Mouse (Mus musculus) spleen, adult 18-20 months (tissue): Measurements from ENCODE around the gene Gkn3.

Source experiments
- DNase-seq, 2 experiments: peaks; one replicate each; pipeline ENCODE4 v3.0.0; 2022; ENCODE audit warnings: mixed read lengths in 2 of 2

Gene Gkn3

GRCm38 (mm10) chr6:87388877-87389276 is at the start of gene Gkn3:
TSS of gene Gkn3 (minus strand) at chr6:87388935.
- no peak for DNase-seq

- no peak for DNase-seq
These were observed 48.0 kb upstream of the Gkn3 start for GRCm38 (mm10) chr6:87436745-87437144.

GRCm38 (mm10) chr6:87435791-87436190 is 47.1 kb upstream of the Gkn3 start:
- DNase-seq, result no peak

GRCm38 (mm10) chr6:87428487-87429044 is 39.8 kb upstream of the Gkn3 start, which contains the start of gene Bmp10:
TSS of gene Bmp10 (plus strand) at chr6:87428994.
- DNase-seq, result no peak

GRCm38 (mm10) chr6:87427616-87428015 is 38.9 kb upstream of the Gkn3 start:
- DNase-seq, result no peak

- no peak for DNase-seq
These were observed 38.2 kb upstream of the Gkn3 start for GRCm38 (mm10) chr6:87426954-87427353.

GRCm38 (mm10) chr6:87424037-87424816 is 35.5 kb upstream of the Gkn3 start:
- no peak for DNase-seq

GRCm38 (mm10) chr6:87422304-87422703 is 33.6 kb upstream of the Gkn3 start:
- no peak for DNase-seq

GRCm38 (mm10) chr6:87412011-87412410 is 23.3 kb upstream of the Gkn3 start:
- no peak for DNase-seq

- DNase-seq, result no peak
These were observed 12.7 kb upstream of the Gkn3 start for GRCm38 (mm10) chr6:87401456-87401855.

- peak; percentile 12 to 23 for DNase-seq
These were observed 11.3 kb upstream of the Gkn3 start for GRCm38 (mm10) chr6:87399886-87400566.

- peak; percentile 63 to 86 for DNase-seq
These were observed 10.4 kb upstream of the Gkn3 start for GRCm38 (mm10) chr6:87399137-87399536.

- peak; percentile 22 to 31 for DNase-seq
These were observed 6.0 kb upstream of the Gkn3 start for GRCm38 (mm10) chr6:87394783-87395182.

- DNase-seq, result peak in 1 of 2 experiments; percentile 5
These were observed 4.9 kb upstream of the Gkn3 start for GRCm38 (mm10) chr6:87393466-87394205.

GRCm38 (mm10) chr6:87389455-87389989 is 787 bp upstream of the Gkn3 start:
- DNase-seq, result no peak

- DNase-seq, result no peak
These were observed 2.1 kb downstream of the Gkn3 start for GRCm38 (mm10) chr6:87386681-87387080.

GRCm38 (mm10) chr6:87386203-87386602 is 2.5 kb downstream of the Gkn3 start:
- DNase-seq, result peak in 1 of 2 experiments; percentile 53

GRCm38 (mm10) chr6:87384761-87385160 is 4.0 kb downstream of the Gkn3 start:
- DNase-seq, result no peak

GRCm38 (mm10) chr6:87383926-87384691 is 4.6 kb downstream of the Gkn3 start:
- no peak for DNase-seq

GRCm38 (mm10) chr6:87373057-87373456 is 15.7 kb downstream of the Gkn3 start, which contains the start of gene Gkn2:
TSS of gene Gkn2 (plus strand) at chr6:87373357.
- no peak for DNase-seq

- DNase-seq, result no peak
These were observed 19.5 kb downstream of the Gkn3 start for GRCm38 (mm10) chr6:87369223-87369622.

GRCm38 (mm10) chr6:87354441-87354840 is 34.3 kb downstream of the Gkn3 start:
- DNase-seq, result no peak
